Mouse (Mus musculus) B cell, adult 2 months (primary cell): Measurements from ENCODE around the gene Ccdc102a.
"Not testable (repeated sequence)": the region's sequence is repeated elsewhere in the genome, so short reads cannot be mapped to it uniquely, and the experiment has no call there.

ENCODE experiments used
- DNase-seq, 2 experiments: peaks; one replicate each; pipeline ENCODE4 v3.0.0; 2022

The Ccdc102a gene

DNA sequence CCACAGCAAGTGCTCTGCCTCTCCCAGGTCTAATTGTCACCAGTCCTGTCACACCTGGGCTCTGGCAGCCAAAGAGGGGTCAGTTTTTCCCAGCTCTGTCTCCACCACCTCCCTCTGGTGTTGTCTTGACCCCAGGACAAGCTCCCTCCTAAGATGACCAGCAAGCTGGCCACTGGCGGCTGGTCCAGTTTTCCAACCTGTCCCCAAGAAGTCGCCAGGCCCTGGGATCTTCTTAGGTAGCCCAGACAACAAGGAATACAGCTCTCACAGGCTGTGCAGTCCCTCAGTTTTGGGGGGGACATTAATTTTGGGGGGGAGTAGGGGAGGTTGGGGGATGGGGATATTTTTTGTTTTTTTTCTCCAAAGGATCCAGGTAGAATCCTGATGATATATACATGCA is 45.3 kb downstream of the Ccdc102a start:
- no peak for DNase-seq

DNA sequence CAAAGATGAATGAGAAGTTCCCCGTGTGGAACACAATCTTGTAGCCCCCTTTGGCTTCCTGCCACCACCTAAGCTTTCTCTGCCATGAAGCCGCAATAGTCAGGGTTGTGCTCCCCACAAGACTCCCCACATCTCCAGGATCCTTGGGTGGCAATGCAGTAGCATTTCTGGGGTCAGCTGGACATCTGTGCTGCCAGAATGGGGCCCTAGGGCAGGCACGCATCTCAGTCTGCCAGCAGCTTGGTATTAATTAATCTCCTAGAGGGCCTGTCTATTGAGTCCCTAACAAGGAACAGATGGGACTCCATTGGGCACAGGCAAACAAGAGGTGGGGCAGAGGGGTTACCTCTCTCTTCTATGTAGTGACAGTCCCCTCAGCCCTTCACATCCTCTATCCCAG is 45.7 kb downstream of the Ccdc102a start:
- no peak for DNase-seq

DNA sequence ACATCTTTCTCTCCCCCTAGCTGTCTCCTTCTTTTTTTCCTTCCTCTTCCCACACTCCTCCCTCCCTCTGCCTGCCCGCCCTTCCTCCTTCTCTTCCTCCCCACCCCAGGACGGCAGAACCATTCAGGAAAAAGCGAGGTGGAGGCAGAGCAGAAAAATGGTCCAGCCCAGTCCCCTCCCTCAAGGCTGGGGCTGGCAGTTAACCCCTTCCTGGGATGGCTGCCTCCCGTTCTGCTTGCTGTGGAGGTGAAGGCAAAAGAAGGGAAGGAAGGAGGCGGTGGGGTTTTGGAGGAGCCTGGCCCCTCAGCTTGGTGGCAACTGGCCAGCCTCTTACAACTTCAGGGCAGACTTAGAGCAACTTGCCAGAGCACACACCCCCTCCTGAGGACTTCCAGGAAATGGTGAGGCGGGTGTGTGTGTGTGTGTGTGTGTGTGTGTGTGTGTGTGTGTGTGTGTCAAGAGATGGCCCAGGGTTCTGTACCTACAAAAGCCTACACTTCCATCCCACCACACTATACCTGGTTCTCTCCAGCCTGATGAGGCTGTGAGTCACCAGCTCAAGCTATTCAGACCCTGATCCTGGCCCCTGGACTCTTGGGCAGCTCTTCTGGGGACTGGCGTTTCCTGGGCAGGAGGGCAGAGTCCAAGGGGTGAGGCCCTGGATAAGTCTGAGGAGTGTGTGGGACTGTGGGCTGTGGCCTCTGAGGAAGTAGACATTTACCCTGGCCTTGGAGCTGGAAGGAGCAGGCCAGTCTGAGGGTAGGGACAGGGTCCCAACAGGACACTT is 46.6 kb downstream of the Ccdc102a start:
- DNase-seq, result no peak

DNA sequence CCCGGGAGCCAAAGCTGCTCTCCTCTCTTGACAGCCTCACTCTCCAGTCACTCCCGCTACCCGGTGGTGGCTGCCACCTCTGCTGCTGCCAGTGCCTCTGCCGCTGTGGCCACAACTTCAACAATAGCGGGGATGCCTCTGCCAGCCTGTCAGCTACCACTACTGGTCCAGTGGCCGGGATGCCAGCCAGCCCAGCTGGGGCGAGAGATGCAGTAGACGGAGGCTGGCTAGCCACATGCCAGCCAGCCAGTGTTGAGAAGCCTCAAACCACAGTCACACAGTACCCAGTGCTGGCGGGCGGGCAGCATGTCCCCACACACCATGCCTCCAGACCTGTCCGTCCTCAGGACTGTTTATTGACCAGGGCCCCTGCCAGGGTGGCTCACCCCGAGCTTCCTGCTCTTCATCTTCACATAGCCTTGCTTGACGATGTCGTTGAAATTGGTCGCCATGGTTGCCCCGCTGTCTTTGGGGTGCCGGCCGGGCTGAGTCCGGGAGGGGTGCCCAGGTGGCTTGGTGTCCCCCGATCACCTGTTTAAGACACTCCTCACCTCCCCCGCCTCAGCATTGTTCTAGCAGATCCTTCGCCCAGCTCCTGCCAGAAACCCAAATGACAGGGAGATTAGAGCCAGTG is 47.3 kb downstream of the Ccdc102a start:
- no peak for DNase-seq

DNA sequence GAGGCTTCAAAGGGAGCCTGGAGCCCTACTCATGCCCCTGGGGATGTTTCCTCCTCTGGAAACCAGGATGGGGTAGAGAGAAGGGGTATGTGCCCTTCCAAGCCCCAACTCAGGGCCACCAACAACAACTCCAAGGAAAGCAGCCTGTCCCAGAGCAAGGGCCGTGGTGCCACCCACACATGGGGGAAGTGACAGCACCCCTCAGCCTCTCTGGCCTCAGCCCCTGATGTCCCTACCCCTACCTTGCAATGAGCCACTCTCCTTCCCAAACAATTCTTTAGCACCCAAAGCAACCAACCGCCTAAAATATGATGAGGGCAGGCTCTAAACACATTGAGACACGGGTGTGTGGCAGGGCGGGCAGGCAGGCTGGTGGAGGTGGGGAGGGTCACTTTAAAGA is 47.9 kb downstream of the Ccdc102a start:
- no peak for DNase-seq

DNA sequence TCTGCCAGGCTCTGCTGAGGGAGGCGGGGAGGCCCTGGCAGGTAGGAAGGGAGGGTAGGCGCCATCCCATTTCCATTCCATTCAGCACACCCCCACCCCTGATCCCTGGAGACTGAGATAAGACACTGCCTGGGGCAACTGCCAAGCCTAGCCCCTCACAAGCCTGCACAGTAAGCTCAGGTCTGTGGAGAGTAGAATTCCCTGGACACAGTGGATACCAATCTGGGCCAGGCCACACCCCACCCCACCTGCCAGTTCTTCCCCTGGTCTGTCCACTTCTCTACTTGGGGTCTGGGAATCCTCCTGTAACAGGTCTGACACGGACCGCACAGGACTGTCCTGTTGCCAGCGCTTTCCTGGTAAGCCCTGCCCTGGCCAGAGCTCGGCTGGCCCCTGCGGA is 48.8 kb downstream of the Ccdc102a start:
- DNase-seq, result no peak

DNA sequence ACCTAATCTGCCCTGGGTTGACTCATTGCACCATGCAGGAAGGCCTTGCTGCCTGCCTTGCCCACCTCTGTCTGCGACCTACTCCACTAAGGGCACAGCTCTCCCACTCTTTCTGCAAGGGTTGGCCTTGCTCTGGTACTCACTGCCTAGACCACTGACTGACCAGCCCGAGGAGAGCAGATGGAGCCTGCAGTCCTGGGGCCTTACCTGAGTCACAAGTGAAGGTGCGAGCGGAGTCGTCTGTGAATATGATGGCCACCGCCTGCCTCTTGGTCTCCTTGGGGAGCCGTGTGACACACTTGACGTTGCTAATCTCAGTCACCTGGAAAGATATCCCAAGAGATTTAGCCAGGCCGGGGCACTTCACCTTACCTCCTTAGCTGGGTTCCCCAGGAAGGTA is 51.0 kb downstream of the Ccdc102a start:
- no peak for DNase-seq

DNA sequence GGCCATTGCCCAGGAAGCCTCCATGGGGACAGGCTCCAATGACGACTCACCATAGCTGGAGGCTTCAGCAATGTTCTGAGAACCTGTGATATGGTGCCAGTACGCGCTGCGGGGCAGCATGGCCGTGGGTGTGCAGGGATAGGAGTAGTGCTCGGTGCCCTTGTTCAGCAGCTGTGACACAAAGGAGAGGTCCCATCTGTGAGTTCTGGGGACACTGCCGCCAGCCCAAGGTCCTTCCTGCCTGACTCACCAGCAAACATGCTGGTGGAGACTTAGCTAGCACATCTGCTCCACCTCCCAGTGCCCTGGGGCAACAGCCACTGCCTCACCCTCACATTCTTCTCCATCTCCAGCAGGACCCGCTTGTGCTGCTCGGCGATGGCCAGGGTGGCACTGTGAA is 52.6 kb downstream of the Ccdc102a start:
- DNase-seq, result no peak

DNA sequence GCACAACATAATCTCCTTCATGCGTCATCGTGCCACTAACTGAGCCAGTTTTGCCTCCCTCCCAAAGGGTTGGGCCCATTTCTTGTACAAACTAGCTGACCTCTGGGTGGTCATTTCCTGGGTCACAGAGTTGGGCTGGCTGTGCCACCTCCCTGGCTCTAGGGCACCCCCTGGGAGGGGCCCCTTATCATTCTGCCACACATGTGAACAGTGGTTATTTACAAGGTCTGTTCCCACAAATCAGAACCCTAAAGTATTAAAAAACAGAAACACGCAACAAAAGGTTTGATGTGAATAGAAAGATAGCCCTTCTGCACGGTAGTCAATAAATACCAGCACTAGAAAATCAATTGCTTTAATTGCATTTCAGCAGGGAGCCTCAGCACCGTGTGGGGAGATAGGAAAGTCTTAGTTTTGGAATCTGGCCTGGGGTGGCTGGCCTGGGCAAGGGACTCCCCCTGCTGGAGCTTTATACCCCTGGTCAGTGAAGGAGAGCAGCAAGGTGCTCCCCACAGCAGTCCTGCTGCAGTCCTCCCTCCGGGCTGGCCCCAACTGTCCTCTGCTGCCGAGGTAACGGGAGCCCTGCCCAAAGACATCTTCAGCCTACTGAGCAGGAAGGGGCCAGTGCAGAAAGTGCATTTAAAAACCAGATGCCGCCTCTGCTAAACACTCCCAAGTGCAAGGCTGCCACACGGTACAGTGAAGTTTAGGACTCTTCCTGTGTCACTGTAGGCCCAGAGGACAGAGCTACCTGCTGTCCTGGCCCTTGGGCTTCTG is 53.8 kb downstream of the Ccdc102a start:
- DNase-seq, result no peak

DNA sequence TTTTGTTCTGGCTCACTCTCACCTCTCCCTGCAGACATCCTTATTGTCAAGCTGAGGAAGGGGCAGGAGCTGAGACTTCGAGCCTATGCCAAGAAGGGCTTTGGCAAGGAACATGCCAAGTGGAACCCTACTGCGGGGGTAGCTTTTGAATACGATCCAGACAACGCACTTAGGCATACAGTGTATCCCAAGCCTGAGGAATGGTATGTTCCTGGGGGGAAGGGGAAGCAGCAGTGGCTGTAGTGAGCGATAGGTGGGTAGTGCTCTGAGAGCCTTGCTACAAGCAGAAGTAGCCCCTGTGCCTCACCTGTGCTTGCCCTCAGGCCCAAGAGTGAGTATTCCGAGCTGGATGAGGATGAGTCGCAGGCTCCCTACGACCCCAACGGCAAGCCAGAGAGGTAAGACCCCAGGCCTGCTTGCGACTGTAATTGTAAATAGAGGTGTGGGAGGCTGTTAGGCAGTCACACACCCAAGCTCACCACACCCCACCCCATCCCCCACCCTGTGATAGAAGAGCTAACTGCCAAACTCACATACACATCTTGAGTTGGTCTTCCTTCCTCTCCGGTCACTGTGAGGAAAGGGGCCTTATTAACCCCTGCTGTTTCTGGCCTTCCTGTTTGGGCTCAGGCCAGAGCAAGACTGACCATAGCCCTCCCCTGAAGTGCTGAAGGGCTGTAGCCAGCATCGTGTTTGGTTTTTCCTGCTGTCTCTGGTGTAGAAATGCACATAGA is 55.2 kb downstream of the Ccdc102a start:
- no peak for DNase-seq

DNA sequence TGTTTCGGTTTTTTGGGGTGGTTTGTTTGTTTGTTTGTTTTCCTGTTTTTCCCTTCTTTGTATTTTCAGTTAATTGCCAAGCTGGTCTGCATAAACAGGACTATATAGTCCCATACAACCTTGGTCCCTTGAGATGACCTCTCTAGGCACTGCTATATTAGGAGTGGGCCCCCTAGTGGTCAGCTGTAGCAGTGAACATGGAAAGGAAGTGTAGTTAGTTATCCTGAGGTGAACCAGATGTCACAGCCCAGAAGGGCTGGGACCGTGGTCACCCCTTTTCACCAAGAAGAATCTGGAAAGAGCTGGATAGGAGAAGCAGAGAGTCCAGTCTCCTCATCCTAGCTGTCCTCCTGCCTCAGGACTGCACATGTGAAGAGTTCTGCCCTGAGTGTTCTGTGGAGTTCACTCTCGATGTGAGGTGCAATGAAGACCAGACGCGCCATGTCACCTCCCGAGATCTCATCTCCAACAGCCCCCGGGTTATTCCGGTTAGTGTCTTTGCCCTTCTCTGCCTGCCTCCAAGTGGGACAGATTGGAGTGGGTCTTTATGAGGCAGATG is 56.5 kb downstream of the Ccdc102a start:
- peak; percentile 83 to 85 for DNase-seq

DNA sequence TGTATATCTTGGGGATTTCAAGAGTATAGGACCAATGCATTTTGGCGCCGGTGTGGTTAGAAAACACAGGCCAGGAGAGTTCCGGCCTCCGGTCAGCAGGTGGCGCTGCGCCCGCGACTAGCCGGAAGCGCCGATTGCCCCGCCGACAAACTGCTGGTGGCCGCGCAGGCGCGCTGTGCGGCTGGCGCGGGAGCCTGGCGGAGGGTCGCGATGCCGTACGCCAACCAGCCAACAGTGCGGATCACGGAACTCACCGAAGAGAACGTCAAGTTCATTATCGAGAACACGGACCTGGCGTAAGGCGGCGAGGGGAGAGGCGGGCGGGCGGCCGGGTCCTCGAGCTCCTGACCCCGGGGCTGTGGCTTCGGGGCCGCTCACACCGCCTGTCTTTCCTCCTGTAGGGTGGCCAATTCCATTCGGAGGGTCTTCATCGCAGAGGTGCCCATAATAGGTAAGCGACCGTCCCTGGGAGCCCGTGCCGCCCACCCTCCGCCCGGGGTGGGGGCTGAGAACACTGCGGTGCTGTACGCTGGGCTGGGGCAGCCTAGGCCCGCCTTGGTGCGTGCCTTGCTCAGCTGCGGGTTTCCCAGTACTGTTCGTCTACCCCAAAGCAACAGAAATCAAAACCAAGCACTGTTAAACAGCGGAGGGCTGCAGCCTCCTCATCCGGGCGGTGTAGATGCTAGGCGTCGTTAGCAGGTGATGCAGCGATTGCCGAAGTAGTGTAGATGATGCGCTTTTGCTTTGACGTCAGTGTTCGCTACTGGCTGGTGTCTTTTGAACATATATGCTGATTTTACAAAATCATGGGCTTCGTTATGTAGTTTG is 60.3 kb downstream of the Ccdc102a start, which contains the start of gene Polr2c:
Gene Polr2c (plus strand): TSS at position 105 of the 828 bp plus-strand sequence.
- peak; percentile 94 to 96 for DNase-seq

DNA sequence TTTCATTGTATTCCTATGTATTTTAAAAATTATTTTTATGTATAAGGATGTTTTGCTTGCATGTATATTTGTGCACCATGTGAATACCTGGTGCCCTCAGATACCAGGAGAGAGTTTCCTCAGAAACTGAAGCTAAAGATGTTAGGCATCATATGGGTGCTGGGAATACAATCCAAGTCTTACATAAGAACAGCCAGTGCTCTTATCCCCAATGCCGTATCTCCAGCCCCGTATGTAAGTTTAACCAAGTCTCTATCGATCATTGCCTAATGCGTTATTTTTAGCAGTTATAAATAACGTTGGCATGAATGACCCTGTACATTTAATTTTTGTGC is 60.9 kb downstream of the Ccdc102a start:
- no peak for DNase-seq

DNA sequence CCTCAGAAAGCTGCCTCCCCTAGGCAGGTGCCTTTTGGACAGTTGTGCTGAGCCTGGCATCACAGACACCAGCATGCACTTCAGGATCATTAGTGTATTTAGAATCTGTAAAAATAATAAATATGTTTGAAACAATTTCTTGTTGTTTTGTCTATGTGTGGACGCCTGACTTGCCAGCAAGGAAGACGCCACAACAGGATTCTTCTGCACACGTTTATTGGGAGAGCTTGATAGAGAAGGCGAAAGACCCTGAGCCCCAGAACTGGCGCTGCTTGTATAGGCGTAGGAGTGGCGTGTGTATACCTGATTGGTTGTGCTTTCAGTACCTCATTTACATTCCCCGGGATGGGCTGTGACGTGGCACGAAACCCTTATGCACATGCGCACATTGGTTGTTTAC is 63.1 kb downstream of the Ccdc102a start:
- DNase-seq, result not testable (repeated sequence)
